Mouse (Mus musculus) forebrain, embryonic 15.5 days (tissue): Measurements from ENCODE around the gene Sav1. TPM values are rescaled to one million over a fixed set of nuclear protein-coding genes. Genes with fewer than 3 reads are reported as not detected.

Experiments
- ATAC-seq: fragments of 200-750 bp; cut with Nextera tagmentation; replicated peaks from 2 replicates; pipeline ENCODE4 v1.8.0; 2017; ENCODE audit warnings: mild to moderate bottlenecking, moderate TSS enrichment, moderate library complexity
- H3K27ac ChIP-seq: fragments of 300-500 bp; sonication (generic); replicated peaks from 2 replicates; pipeline ENCODE4 v1.5.1; 2015; ENCODE audit warnings: mild to moderate bottlenecking, inconsistent platforms
- H3K27me3 ChIP-seq: fragments of 300-500 bp; sonication (generic); 2 replicates; pipeline ENCODE4 v1.6.1; 2015; ENCODE audit warnings: inconsistent platforms
- H3K36me3 ChIP-seq: fragments of 300-500 bp; sonication (generic); 2 replicates; pipeline ENCODE4 v1.6.1; 2015; ENCODE audit warnings: mild to moderate bottlenecking, inconsistent platforms
- H3K4me1 ChIP-seq: fragments of 300-500 bp; sonication (generic); 2 replicates; pipeline ENCODE4 v1.6.1; 2015; ENCODE audit warnings: inconsistent platforms
- H3K4me2 ChIP-seq: fragments of 300-500 bp; sonication (generic); replicated peaks from 2 replicates; pipeline ENCODE4 v1.6.1; 2015; ENCODE audit warnings: mild to moderate bottlenecking, inconsistent platforms
- H3K4me3 ChIP-seq: fragments of 300-500 bp; sonication (generic); 2 replicates; pipeline ENCODE4 v1.5.1; 2015; ENCODE audit warnings: mild to moderate bottlenecking, inconsistent platforms
- H3K9ac ChIP-seq: fragments of 300-500 bp; sonication (generic); replicated peaks from 2 replicates; pipeline ENCODE4 v1.6.1; 2015; ENCODE audit warnings: mild to moderate bottlenecking, inconsistent platforms
- H3K9me3 ChIP-seq: fragments of 300-500 bp; sonication (generic); 2 replicates; pipeline ENCODE4 v1.6.1; 2016; ENCODE audit warnings: inconsistent platforms
- WGBS: fragments of 180-500 bp; shearing (Covaris S2); methylation state at CpG from one replicate; pipeline ENCODE4 v1.1.7; 2015; ENCODE audit warnings: mixed read lengths; 5-methylcytosine and 5-hydroxymethylcytosine counted together
- polyA plus RNA-seq: library from polyadenylated mRNA; unstranded; fragments of >200 nt; fragmentation: Nextera tagmentation; extraction: Ambion mirVana; gene quantifications from 2 replicates; pipeline ENCODE4 v1.2.1, GENCODE M21; 2015

Gene Sav1
- polyA plus RNA-seq, result 4.1 TPM in 2 replicates

DNA sequence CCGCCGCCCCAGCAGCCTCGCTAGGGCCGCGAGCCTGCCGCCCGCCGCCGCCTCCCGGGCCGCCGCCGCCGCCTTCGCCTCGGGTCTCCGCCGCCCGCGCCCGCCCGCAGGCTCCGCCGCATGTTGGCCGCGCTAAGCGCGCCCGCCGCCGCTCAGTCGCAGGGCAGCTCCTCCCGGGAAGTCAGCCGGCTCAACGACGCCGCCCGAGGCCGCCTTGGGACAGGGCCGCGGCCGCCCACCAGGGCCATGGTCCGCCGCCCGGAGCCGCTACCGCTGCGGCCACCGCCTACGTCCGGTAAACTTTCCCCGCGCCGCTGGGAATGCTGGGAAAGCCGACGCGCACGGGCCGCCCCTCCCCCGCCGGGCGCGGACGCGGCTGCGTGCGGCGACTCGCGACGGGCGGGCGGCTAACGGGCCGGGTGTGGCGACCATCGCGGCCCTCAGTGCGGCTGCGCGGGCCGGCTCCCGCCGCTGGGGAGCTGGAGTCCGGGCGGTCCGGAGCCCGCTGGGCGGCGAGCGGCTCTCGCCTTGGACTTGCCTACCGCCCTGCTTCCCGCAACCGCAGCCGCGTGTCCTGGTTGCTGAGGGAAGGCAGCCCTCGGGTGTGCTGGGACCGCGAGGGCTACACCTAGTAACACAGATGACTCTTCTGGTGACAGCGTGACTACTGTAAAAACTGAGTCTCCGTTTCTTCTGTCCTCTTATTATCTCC, at the start of gene Sav1:
Gene Sav1, minus strand, starts transcription at position 217 of the 712 bp plus-strand sequence.
- H3K4me2 ChIP-seq, result peak within 1 kb of the TSS; percentile 67
- ATAC-seq, result peak; percentile 94
- no peaks in the 10 kb centered on the region for H3K27me3 ChIP-seq
- peak within 1 kb of the TSS; percentile 66 for H3K4me3 ChIP-seq
- H3K36me3 ChIP-seq, result peaks cover 15% of the 10 kb centered on the region; the same call in 1 of the 2 replicates
- H3K4me1 ChIP-seq, result peaks cover 16% of the 10 kb centered on the region
- H3K27ac ChIP-seq, result peak within 1 kb of the TSS; percentile 75
- H3K9me3 ChIP-seq, result no peaks in the 10 kb centered on the region
- WGBS, result 0% methylated on average over 71 of the region's 102 CpGs
- H3K9ac ChIP-seq, result peak within 1 kb of the TSS; percentile 71

DNA sequence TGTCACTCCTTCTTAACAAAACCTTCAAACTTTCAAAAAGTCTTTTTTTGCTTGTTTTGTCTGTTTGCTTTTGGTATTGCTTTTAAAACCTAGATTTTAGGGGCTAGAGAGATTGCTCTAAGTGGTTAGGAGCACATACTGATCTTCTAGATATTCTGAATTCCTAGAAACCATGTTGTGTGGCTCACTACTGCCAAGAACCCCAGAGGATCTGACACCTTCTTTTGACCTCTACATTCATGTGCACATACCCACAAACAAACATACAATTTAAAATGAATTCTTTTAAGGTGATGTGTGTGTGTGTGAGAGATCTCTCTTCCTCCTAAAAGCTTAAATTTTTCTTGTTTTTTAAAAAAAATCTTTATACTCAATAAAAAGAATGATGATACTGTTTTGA, 39.4 kb upstream of the Sav1 start:
- Histone ChIP-seq H3K9me3 (no peaks in the 10 kb centered on the region), H3K36me3 (peaks cover 76% of the 10 kb centered on the region), H3K4me2 (no peak overlapping the region), H3K27me3 (no peaks in the 10 kb centered on the region), H3K27ac (no peak overlapping the region), H3K4me3 (no peak overlapping the region), H3K4me1 (no peaks in the 10 kb centered on the region), H3K9ac (no peak overlapping the region)
- ATAC-seq, result no peak

DNA sequence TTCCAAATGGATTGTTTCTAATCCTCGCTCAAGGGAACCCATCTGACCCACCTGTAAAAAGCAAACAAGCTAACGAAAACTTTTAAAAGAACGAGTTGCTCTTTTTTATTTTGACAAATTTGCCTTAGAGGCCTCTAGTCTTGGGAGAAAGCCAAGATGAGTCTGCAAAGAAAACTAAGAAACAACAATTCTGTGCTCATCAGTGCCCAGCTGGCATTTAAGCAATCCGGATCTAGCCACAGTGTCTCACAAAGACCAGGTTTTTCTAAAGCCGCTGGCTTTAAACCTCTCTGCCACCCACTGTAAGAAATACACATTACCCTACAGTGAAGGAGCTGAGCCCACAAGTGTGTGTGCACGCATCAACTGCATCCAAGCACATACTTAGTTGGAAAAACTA, 38.6 kb upstream of the Sav1 start:
- WGBS, result 76% methylated on average over 6 of the region's 6 CpGs
- peaks cover 73% of the 10 kb centered on the region for H3K36me3 ChIP-seq
- H3K9ac ChIP-seq, result no peak overlapping the region
- no peaks in the 10 kb centered on the region for H3K27me3 ChIP-seq
- no peak overlapping the region for H3K4me3 ChIP-seq
- H3K4me1 ChIP-seq, result no peaks in the 10 kb centered on the region
- ATAC-seq, result no peak
- H3K4me2 ChIP-seq, result no peak overlapping the region
- no peaks in the 10 kb centered on the region for H3K9me3 ChIP-seq
- H3K27ac ChIP-seq, result no peak overlapping the region

DNA sequence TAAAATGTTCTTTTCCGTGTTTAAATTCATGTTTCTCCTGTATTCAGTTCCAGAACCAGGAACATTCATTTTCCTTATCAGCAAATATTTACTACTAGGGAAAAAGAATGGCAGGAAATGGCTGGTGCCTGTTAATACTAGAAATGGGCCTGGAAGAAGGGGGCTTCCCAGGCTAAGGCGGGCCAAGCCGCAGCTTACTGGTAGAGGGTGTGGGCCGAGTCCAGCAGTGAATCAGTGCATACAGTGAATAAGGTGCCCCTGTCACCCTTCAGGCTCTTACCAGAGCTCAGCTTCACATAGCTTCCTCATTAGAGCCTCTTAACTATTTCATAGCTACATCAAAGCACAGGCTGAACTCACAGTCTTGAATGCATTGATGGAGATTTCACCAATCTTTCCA, 36.8 kb upstream of the Sav1 start:
- Histone ChIP-seq H3K9ac (no peak overlapping the region), H3K4me3 (no peak overlapping the region), H3K9me3 (no peaks in the 10 kb centered on the region), H3K4me2 (no peak overlapping the region), H3K27me3 (no peaks in the 10 kb centered on the region), H3K36me3 (peaks cover 71% of the 10 kb centered on the region), H3K27ac (no peak overlapping the region), H3K4me1 (no peaks in the 10 kb centered on the region)
- ATAC-seq, result no peak
- WGBS, result 89% methylated on average over 4 of the region's 4 CpGs

DNA sequence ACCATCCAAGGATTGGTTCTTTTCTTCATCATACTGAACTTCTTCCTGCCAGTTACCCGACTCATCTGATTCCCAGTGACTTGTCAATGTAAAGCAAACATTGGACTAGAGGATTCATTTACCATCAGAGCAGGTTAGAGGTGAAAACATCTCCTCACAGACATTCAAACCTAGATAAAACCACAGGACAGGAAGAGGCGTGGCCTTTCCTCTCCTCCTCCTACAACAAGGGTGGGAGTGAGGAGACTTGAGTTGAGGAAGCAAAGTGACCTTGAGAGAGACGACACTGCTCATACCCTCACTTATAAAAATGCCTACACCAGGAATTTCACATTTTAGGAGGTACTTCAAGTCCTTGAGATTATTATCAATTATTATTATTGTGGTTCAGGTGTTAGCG, 31.4 kb upstream of the Sav1 start:
- no peak for ATAC-seq
- Histone ChIP-seq H3K9ac (no peak overlapping the region), H3K4me1 (no peaks in the 10 kb centered on the region), H3K27me3 (no peaks in the 10 kb centered on the region), H3K9me3 (no peaks in the 10 kb centered on the region), H3K36me3 (peaks cover 57% of the 10 kb centered on the region), H3K4me3 (no peak overlapping the region), H3K27ac (no peak overlapping the region), H3K4me2 (no peak overlapping the region)
- WGBS, result 87% methylated on average over 4 of the region's 4 CpGs

DNA sequence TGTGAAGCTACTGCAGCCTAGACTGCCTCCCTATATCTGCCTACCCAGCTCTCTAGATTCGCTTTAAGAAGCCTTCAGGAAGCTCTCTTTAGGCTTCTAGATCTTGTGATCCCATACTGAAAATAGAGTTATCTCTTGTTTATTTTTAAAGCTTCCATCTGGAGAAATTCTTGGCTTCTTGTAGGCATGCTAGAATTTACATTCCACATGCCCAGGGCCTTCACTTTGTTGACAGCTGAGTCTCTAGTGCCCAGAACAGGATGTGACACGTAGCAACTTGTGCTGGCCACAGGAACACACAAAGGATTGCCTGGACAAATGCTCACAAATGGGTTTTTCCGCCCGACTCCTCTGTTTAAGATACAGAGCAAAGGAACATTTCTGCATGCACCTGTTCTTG, 29.1 kb upstream of the Sav1 start:
- Histone ChIP-seq H3K4me2 (no peak overlapping the region), H3K9me3 (no peaks in the 10 kb centered on the region)
- WGBS, result 75% methylated on average over 4 of the region's 4 CpGs

GRCm38 (mm10) chr12:70011681-70012080, 24.9 kb upstream of the Sav1 start:
- Histone ChIP-seq H3K27ac (no peak overlapping the region), H3K4me2 (no peak overlapping the region), H3K4me1 (no peaks in the 10 kb centered on the region), H3K4me3 (no peak overlapping the region), H3K9ac (no peak overlapping the region), H3K36me3 (peaks cover 30% of the 10 kb centered on the region), H3K27me3 (no peaks in the 10 kb centered on the region), H3K9me3 (no peaks in the 10 kb centered on the region)
- WGBS, result 22% methylated on average over 5 of the region's 5 CpGs
- no peak for ATAC-seq

More for the DNA sequence above, 29.1 kb upstream of the Sav1 start:
- H3K36me3 ChIP-seq, result peaks cover 53% of the 10 kb centered on the region
- no peak for ATAC-seq
- no peaks in the 10 kb centered on the region for H3K4me1 ChIP-seq
- H3K4me3 ChIP-seq, result no peak overlapping the region
- no peak overlapping the region for H3K9ac ChIP-seq
- H3K27ac ChIP-seq, result 0 out of 2 replicates have a peak overlapping the region, but pooled peaks have one; percentile 19
- no peaks in the 10 kb centered on the region for H3K27me3 ChIP-seq

DNA sequence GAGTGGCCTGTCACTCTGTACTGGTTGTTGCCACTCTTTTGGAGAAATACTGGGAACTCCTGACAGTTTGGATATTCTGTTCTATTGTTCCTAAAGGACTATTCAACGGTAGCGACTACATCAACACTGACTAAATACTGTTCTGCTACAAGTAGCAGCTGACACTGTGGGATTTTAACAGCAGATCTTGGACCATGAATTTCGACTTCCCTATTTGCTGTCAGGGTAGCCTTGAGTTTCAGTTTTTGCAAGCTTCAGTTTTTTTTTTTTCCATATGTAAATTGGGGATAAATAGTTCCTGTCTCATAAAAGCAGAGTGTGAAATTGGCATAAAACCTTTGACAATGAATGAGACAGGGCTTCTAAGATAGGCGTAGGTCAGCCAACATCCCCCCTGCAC, 23.6 kb upstream of the Sav1 start:
- no peaks in the 10 kb centered on the region for H3K4me1 ChIP-seq
- no peak overlapping the region for H3K4me3 ChIP-seq
- 90% methylated on average over 4 of the region's 4 CpGs for WGBS
- no peak for ATAC-seq
- H3K36me3 ChIP-seq, result peaks cover 20% of the 10 kb centered on the region
- no peaks in the 10 kb centered on the region for H3K9me3 ChIP-seq
- no peaks in the 10 kb centered on the region for H3K27me3 ChIP-seq
- no peak overlapping the region for H3K27ac ChIP-seq
- no peak overlapping the region for H3K4me2 ChIP-seq
- no peak overlapping the region for H3K9ac ChIP-seq

GRCm38 (mm10) chr12:70005103-70005502, 18.3 kb upstream of the Sav1 start:
- H3K27ac ChIP-seq, result no peak overlapping the region
- H3K4me2 ChIP-seq, result no peak overlapping the region
- 87% methylated on average over 4 of the region's 4 CpGs for WGBS
- no peak overlapping the region for H3K9ac ChIP-seq
- no peaks in the 10 kb centered on the region for H3K9me3 ChIP-seq
- H3K4me3 ChIP-seq, result no peak overlapping the region
- no peaks in the 10 kb centered on the region for H3K36me3 ChIP-seq
- H3K4me1 ChIP-seq, result no peaks in the 10 kb centered on the region
- ATAC-seq, result no peak
- no peaks in the 10 kb centered on the region for H3K27me3 ChIP-seq

- no peak for ATAC-seq
- WGBS, result 86% methylated on average over 13 of the region's 13 CpGs
- no peak overlapping the region for H3K4me2 ChIP-seq
These were observed 11.6 kb upstream of the Sav1 start for GRCm38 (mm10) chr12:69998186-69998983.

DNA sequence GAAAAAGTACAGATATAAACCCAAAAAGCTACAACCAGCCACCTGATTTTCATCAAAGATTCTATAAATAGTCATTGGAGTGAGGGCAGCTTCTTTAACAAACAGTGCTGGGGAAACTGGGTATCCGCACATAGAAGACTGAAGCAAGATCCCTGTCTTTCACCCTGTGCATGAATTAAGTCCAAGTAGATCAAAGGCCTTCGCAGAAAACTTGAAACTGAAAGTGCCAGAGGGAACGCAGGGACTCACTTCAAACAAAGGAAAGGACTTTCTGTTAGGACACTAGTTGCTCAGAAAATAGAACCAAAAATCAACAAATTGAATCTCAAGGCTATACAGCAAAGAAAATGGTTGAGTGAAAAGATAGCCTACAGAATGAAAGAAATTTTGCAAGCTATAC, 8.6 kb upstream of the Sav1 start:
- 65% methylated on average over 3 of the region's 3 CpGs for WGBS
- Histone ChIP-seq H3K4me2 (no peak overlapping the region), H3K9me3 (no peaks in the 10 kb centered on the region), H3K4me1 (no peaks in the 10 kb centered on the region), H3K27ac (no peak overlapping the region), H3K4me3 (no peak overlapping the region), H3K9ac (no peak overlapping the region), H3K36me3 (no peaks in the 10 kb centered on the region), H3K27me3 (no peaks in the 10 kb centered on the region)
- no peak for ATAC-seq

More at GRCm38 (mm10) chr12:69998186-69998983, 11.6 kb upstream of the Sav1 start:
- Histone ChIP-seq H3K9ac (no peak overlapping the region), H3K27me3 (no peaks in the 10 kb centered on the region), H3K4me1 (no peaks in the 10 kb centered on the region), H3K4me3 (no peak overlapping the region), H3K9me3 (no peaks in the 10 kb centered on the region), H3K36me3 (no peaks in the 10 kb centered on the region), H3K27ac (no peak overlapping the region)

GRCm38 (mm10) chr12:69986241-69986762, 500 bp downstream of the Sav1 start:
- Histone ChIP-seq H3K27me3 (no peaks in the 10 kb centered on the region), H3K27ac (peak overlapping the region; percentile 75), H3K4me2 (peak overlapping the region; percentile 67), H3K36me3 (peaks cover 18% of the 10 kb centered on the region; the same call in 1 of the 2 replicates), H3K4me1 (peaks cover 16% of the 10 kb centered on the region), H3K9me3 (no peaks in the 10 kb centered on the region), H3K9ac (peak overlapping the region; percentile 71), H3K4me3 (peak overlapping the region; percentile 66)
- 0% methylated on average over 34 of the region's 36 CpGs for whole genome bisulfite sequencing
- peak; percentile 52; the same call in 1 of the 2 replicates for ATAC-seq
